Mouse (Mus musculus): ENCODE data around the gene Car1.
A peak's percentile ranks its signal among the peaks of the same experiment; 100 is the strongest.

DNA sequence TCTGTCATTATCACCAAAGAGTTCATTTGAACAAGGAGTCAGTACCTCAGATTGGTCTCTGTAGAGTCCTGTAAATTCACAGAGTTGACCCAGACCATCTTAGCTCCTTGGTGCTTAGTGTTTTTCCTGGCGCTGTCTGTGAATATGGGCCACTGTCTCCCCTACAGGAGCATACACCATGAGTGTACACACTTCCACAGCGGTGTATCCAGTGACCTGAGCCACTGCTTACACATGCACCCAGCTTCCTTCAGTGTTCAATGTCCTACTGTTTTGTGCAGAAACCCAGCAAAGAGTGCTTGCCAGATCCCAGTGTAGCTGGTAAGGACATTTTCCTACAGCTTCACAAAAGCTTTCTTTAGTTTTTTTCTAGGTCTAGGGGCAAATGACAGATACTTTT, 22.8 kb downstream of the Car1 start:
- TF ChIP-seq POLR2A (IDR thresholded peaks at IDR 0.05; ENCODE audit: control insufficient read depth in 1 of 2, insufficient read depth in 1 of 2, low read depth in 1 of 2, low read length in 2 of 2, poor library complexity in 1 of 2) (peak in 1 of 2 experiments; percentile 55; a peak in 2 of 4 replicates), CTCF (IDR thresholded peaks at IDR 0.05 in 2 of 3, conservative IDR thresholded peaks at IDR 0.05 in 1 of 3; ENCODE audit: control insufficient read depth in 1 of 3, insufficient read depth in 1 of 3, low read depth in 2 of 3, low read length in 3 of 3, poor library complexity in 1 of 3, severe bottlenecking in 1 of 3) (no peak), POLR2AphosphoS2 (IDR thresholded peaks at IDR 0.05; ENCODE audit: low read length) (peak; percentile 43; the same call in 1 of the 2 replicates), EP300 (IDR thresholded peaks at IDR 0.05; ENCODE audit: low read depth in 1 of 2, low read length in 2 of 2) (no peak), RCOR1 (IDR thresholded peaks at IDR 0.05; ENCODE audit: low read depth, low read length) (no peak), BHLHE40 (IDR thresholded peaks at IDR 0.05; ENCODE audit: borderline replicate concordance, low read depth, low read length) (no peak)
